Mouse (Mus musculus): Measurements from ENCODE around the gene Usp15. TPM values are rescaled to one million over a fixed set of nuclear protein-coding genes. Genes with fewer than 3 reads are reported as not detected.

Gene Usp15
- polyA plus RNA-seq, 1 experiment: 94.7 TPM

GRCm38 (mm10) chr10:123148025-123148814 lies 48.6 kb downstream of the Usp15 start:
- TF ChIP-seq CTCF (IDR thresholded peaks at IDR 0.05; ENCODE audit: low read depth, low read length) (no peak), POLR2A (IDR thresholded peaks at IDR 0.05; ENCODE audit: borderline replicate concordance, low read depth, low read length) (no peak)
- no peak overlapping the region for H3K27ac ChIP-seq (ENCODE audit: insufficient read depth, low read depth, low read length)
- no peak overlapping the region for H3K4me3 ChIP-seq (ENCODE audit: insufficient read depth, low read length)
- H3K4me1 ChIP-seq (ENCODE audit: control insufficient read depth, insufficient read depth, low read length): peaks cover 4% of the 10 kb centered on the region

GRCm38 (mm10) chr10:123147180-123147579 lies 49.6 kb downstream of the Usp15 start:
- TF ChIP-seq CTCF (IDR thresholded peaks at IDR 0.05; ENCODE audit: low read depth, low read length): no peak
- no peak for TF ChIP-seq POLR2A (IDR thresholded peaks at IDR 0.05; ENCODE audit: borderline replicate concordance, low read depth, low read length)
- no peak overlapping the region for H3K4me3 ChIP-seq (ENCODE audit: insufficient read depth, low read length)

GRCm38 (mm10) chr10:123146349-123146748 lies 50.4 kb downstream of the Usp15 start:
- Histone ChIP-seq H3K27ac (ENCODE audit: insufficient read depth, low read depth, low read length) (no peak overlapping the region), H3K4me1 (ENCODE audit: control insufficient read depth, insufficient read depth, low read length) (peaks cover 4% of the 10 kb centered on the region), H3K4me3 (ENCODE audit: insufficient read depth, low read length) (no peak overlapping the region)
- TF ChIP-seq POLR2A (IDR thresholded peaks at IDR 0.05; ENCODE audit: borderline replicate concordance, low read depth, low read length) (no peak), CTCF (IDR thresholded peaks at IDR 0.05; ENCODE audit: low read depth, low read length) (no peak)

More at GRCm38 (mm10) chr10:123147180-123147579, 49.6 kb downstream of the Usp15 start:
- Histone ChIP-seq H3K27ac (ENCODE audit: insufficient read depth, low read depth, low read length) (no peak overlapping the region), H3K4me1 (ENCODE audit: control insufficient read depth, insufficient read depth, low read length) (peaks cover 4% of the 10 kb centered on the region)

- H3K4me3 ChIP-seq (ENCODE audit: insufficient read depth, low read length): no peak overlapping the region
- no peak overlapping the region for H3K27ac ChIP-seq (ENCODE audit: insufficient read depth, low read depth, low read length)
- H3K4me1 ChIP-seq (ENCODE audit: control insufficient read depth, insufficient read depth, low read length): peaks cover 4% of the 10 kb centered on the region
- TF ChIP-seq POLR2A (IDR thresholded peaks at IDR 0.05; ENCODE audit: borderline replicate concordance, low read depth, low read length) (no peak), CTCF (IDR thresholded peaks at IDR 0.05; ENCODE audit: low read depth, low read length) (no peak)
These were observed 52.5 kb downstream of the Usp15 start for GRCm38 (mm10) chr10:123144256-123144655.

- no peak overlapping the region for H3K27ac ChIP-seq (ENCODE audit: insufficient read depth, low read depth, low read length)
- peaks cover 4% of the 10 kb centered on the region for H3K4me1 ChIP-seq (ENCODE audit: control insufficient read depth, insufficient read depth, low read length)
- TF ChIP-seq CTCF (IDR thresholded peaks at IDR 0.05; ENCODE audit: low read depth, low read length) (no peak), POLR2A (IDR thresholded peaks at IDR 0.05; ENCODE audit: borderline replicate concordance, low read depth, low read length) (no peak)
- no peak overlapping the region for H3K4me3 ChIP-seq (ENCODE audit: insufficient read depth, low read length)
These were observed 54.3 kb downstream of the Usp15 start for GRCm38 (mm10) chr10:123142395-123143050.

GRCm38 (mm10) chr10:123135818-123136217 lies 61.0 kb downstream of the Usp15 start:
- no peak for TF ChIP-seq CTCF (IDR thresholded peaks at IDR 0.05; ENCODE audit: low read depth, low read length)
- TF ChIP-seq POLR2A (IDR thresholded peaks at IDR 0.05; ENCODE audit: borderline replicate concordance, low read depth, low read length): no peak
- H3K4me3 ChIP-seq (ENCODE audit: insufficient read depth, low read length): no peak overlapping the region
- H3K27ac ChIP-seq (ENCODE audit: insufficient read depth, low read depth, low read length): no peak overlapping the region
- H3K4me1 ChIP-seq (ENCODE audit: control insufficient read depth, insufficient read depth, low read length): no peaks in the 10 kb centered on the region

- no peak overlapping the region for H3K4me3 ChIP-seq (ENCODE audit: insufficient read depth, low read length)
- TF ChIP-seq POLR2A (IDR thresholded peaks at IDR 0.05; ENCODE audit: borderline replicate concordance, low read depth, low read length) (no peak), CTCF (IDR thresholded peaks at IDR 0.05; ENCODE audit: low read depth, low read length) (no peak)
- H3K4me1 ChIP-seq (ENCODE audit: control insufficient read depth, insufficient read depth, low read length): no peaks in the 10 kb centered on the region
- no peak overlapping the region for H3K27ac ChIP-seq (ENCODE audit: insufficient read depth, low read depth, low read length)
These were observed 65.3 kb downstream of the Usp15 start for GRCm38 (mm10) chr10:123131487-123131886.

- no peak overlapping the region for H3K27ac ChIP-seq (ENCODE audit: insufficient read depth, low read depth, low read length)
- H3K4me1 ChIP-seq (ENCODE audit: control insufficient read depth, insufficient read depth, low read length): no peaks in the 10 kb centered on the region
- TF ChIP-seq CTCF (IDR thresholded peaks at IDR 0.05; ENCODE audit: low read depth, low read length) (no peak), POLR2A (IDR thresholded peaks at IDR 0.05; ENCODE audit: borderline replicate concordance, low read depth, low read length) (no peak)
- H3K4me3 ChIP-seq (ENCODE audit: insufficient read depth, low read length): no peak overlapping the region
These were observed 76.0 kb downstream of the Usp15 start for GRCm38 (mm10) chr10:123120666-123121392.

- no peak for TF ChIP-seq POLR2A (IDR thresholded peaks at IDR 0.05; ENCODE audit: borderline replicate concordance, low read depth, low read length)
- no peak for TF ChIP-seq CTCF (IDR thresholded peaks at IDR 0.05; ENCODE audit: low read depth, low read length)
- H3K4me1 ChIP-seq (ENCODE audit: control insufficient read depth, insufficient read depth, low read length): peaks cover 6% of the 10 kb centered on the region
- no peak overlapping the region for H3K4me3 ChIP-seq (ENCODE audit: insufficient read depth, low read length)
- no peak overlapping the region for H3K27ac ChIP-seq (ENCODE audit: insufficient read depth, low read depth, low read length)
These were observed 79.9 kb downstream of the Usp15 start for GRCm38 (mm10) chr10:123116861-123117260.

Measured in bone marrow macrophage, adult 2 months (primary cell).